Mouse (Mus musculus): ENCODE measurements around the gene Mrps27.
"Not testable (repeated sequence)": the region's sequence is repeated elsewhere in the genome, so short reads cannot be mapped to it uniquely, and the experiment has no call there.

Gene Mrps27

GRCm38 (mm10) chr13:99344599-99345575 is at the start of gene Mrps27, which contains the start of gene Ptcd2:
Gene Mrps27, plus strand, starts transcription at chr13:99344786.
Gene Ptcd2, minus strand, starts transcription at chr13:99344705.
- DNase-seq: peak; percentile 96 to 98

- DNase-seq: no peak
Measured at GRCm38 (mm10) chr13:99299921-99300320, 44.7 kb upstream of the Mrps27 start.

- DNase-seq: no peak
Measured at GRCm38 (mm10) chr13:99303846-99304245, 40.7 kb upstream of the Mrps27 start.

- DNase-seq: no peak
Measured at GRCm38 (mm10) chr13:99304365-99304764, 40.2 kb upstream of the Mrps27 start.

- DNase-seq: no peak
Measured at GRCm38 (mm10) chr13:99305186-99305585, 39.4 kb upstream of the Mrps27 start.

- no peak for DNase-seq
Measured at GRCm38 (mm10) chr13:99306164-99306563, 38.4 kb upstream of the Mrps27 start.

- peak in 1 of 2 experiments; percentile 45 for DNase-seq
Measured at GRCm38 (mm10) chr13:99307930-99308359, 36.6 kb upstream of the Mrps27 start.

GRCm38 (mm10) chr13:99308393-99308792 is 36.2 kb upstream of the Mrps27 start:
- DNase-seq: no peak

GRCm38 (mm10) chr13:99314098-99314497 is 30.5 kb upstream of the Mrps27 start:
- no peak for DNase-seq

GRCm38 (mm10) chr13:99314657-99315181 is 29.9 kb upstream of the Mrps27 start:
- DNase-seq: no peak

GRCm38 (mm10) chr13:99316366-99316765 is 28.2 kb upstream of the Mrps27 start:
- no peak for DNase-seq

GRCm38 (mm10) chr13:99317058-99317457 is 27.5 kb upstream of the Mrps27 start:
- peak; percentile 14 to 56 for DNase-seq

GRCm38 (mm10) chr13:99320453-99320852 is 24.1 kb upstream of the Mrps27 start:
- DNase-seq: no peak

- DNase-seq: not testable (repeated sequence)
Measured at GRCm38 (mm10) chr13:99322915-99323314, 21.7 kb upstream of the Mrps27 start.

GRCm38 (mm10) chr13:99323632-99324336 is 20.8 kb upstream of the Mrps27 start:
- no peak for DNase-seq

GRCm38 (mm10) chr13:99324337-99324685 is 20.3 kb upstream of the Mrps27 start:
- DNase-seq: not testable (repeated sequence)

GRCm38 (mm10) chr13:99331255-99331654 is 13.3 kb upstream of the Mrps27 start:
- no peak for DNase-seq

GRCm38 (mm10) chr13:99337510-99337909 is 7.1 kb upstream of the Mrps27 start:
- no peak for DNase-seq

GRCm38 (mm10) chr13:99341504-99341903 is 3.1 kb upstream of the Mrps27 start:
- DNase-seq: no peak

GRCm38 (mm10) chr13:99343876-99344598 is 549 bp upstream of the Mrps27 start:
- DNase-seq: peak in 1 of 2 experiments; percentile 14

- no peak for DNase-seq
Measured at GRCm38 (mm10) chr13:99350009-99350408, 5.4 kb downstream of the Mrps27 start.

GRCm38 (mm10) chr13:99351186-99351585 is 6.6 kb downstream of the Mrps27 start:
- DNase-seq: no peak

GRCm38 (mm10) chr13:99351596-99351995 is 7.0 kb downstream of the Mrps27 start:
- DNase-seq: no peak

All from kidney, adult 8-10 months (tissue).